Mouse (Mus musculus): ENCODE measurements around the gene Calr.

- no peak for TF ChIP-seq CTCF (IDR thresholded peaks at IDR 0.05; ENCODE audit: control insufficient read depth, insufficient read depth, low read length)
- no peak for TF ChIP-seq POLR2A (IDR thresholded peaks at IDR 0.05; ENCODE audit: borderline replicate concordance, control insufficient read depth, low read depth, low read length)
Observed at GRCm38 (mm10) chr8:84856434-84856833, 9.7 kb upstream of the Calr start.

All from bone marrow, adult 2 months (tissue).